Mouse (Mus musculus) heart, embryonic 12.5 days (tissue): ENCODE measurements at regions not wholly inside any gene's neighbourhood (a gene's known extent, or its start where the extent isn't known, plus 50 kb on each side); places are given as distances from the start of the nearest gene placed in this dataset.

ENCODE experiments used
- ATAC-seq: fragments of 200-750 bp; cut with Nextera tagmentation; 2 replicates; pipeline ENCODE4 v1.8.0; 2017; ENCODE audit warnings: moderate TSS enrichment, moderate library complexity; ENCODE audit not compliant: insufficient number of reproducible peaks, low FRiP score
- H3K27ac ChIP-seq: fragments of 300-500 bp; sonication (generic); 2 replicates; pipeline ENCODE4 v1.5.1; 2016; ENCODE audit warnings: mild to moderate bottlenecking, moderate library complexity; ENCODE audit not compliant: poor library complexity, severe bottlenecking
- H3K27me3 ChIP-seq: fragments of 300-500 bp; sonication (generic); replicated peaks from 2 replicates; pipeline ENCODE4 v1.6.1; 2016; ENCODE audit warnings: mild to moderate bottlenecking, moderate library complexity
- H3K36me3 ChIP-seq: fragments of 300-500 bp; sonication (generic); 2 replicates; pipeline ENCODE4 v1.6.1; 2016; ENCODE audit warnings: mild to moderate bottlenecking, moderate library complexity
- H3K4me1 ChIP-seq: fragments of 300-500 bp; sonication (generic); replicated peaks from 2 replicates; pipeline ENCODE4 v1.6.1; 2016; ENCODE audit warnings: mild to moderate bottlenecking
- H3K4me2 ChIP-seq: fragments of 300-500 bp; sonication (generic); 2 replicates; pipeline ENCODE4 v1.6.1; 2016; ENCODE audit warnings: mild to moderate bottlenecking, moderate library complexity
- H3K4me3 ChIP-seq: fragments of 300-500 bp; sonication (generic); 2 replicates; pipeline ENCODE4 v1.5.1; 2016; ENCODE audit warnings: mild to moderate bottlenecking
- H3K9ac ChIP-seq: fragments of 300-500 bp; sonication (generic); 2 replicates; pipeline ENCODE4 v1.6.1; 2016; ENCODE audit warnings: mild to moderate bottlenecking, moderate library complexity
- H3K9me3 ChIP-seq: fragments of 300-500 bp; sonication (generic); replicated peaks from 2 replicates; pipeline ENCODE4 v1.6.1; 2016; ENCODE audit warnings: mild to moderate bottlenecking, moderate library complexity
- WGBS: fragments of 180-500 bp; shearing (Covaris S2); methylation state at CpG from one replicate; pipeline ENCODE4 v1.1.7; 2016; 5-methylcytosine and 5-hydroxymethylcytosine counted together

- H3K4me3 ChIP-seq: no peak overlapping the region
- H3K9me3 ChIP-seq: no peaks in the 10 kb centered on the region
- WGBS: 71% methylated on average over 4 of the region's 4 CpGs
- no peaks in the 10 kb centered on the region for H3K36me3 ChIP-seq
- H3K9ac ChIP-seq: no peak overlapping the region
- H3K4me1 ChIP-seq: no peaks in the 10 kb centered on the region
- no peaks in the 10 kb centered on the region for H3K27me3 ChIP-seq
- no peak for ATAC-seq
- no peak overlapping the region for H3K4me2 ChIP-seq
- no peak overlapping the region for H3K27ac ChIP-seq
Observed at GRCm38 (mm10) chr9:113008106-113008505, 700.0 kb downstream of the Pdcd6ip start.

GRCm38 (mm10) chr9:112996204-112996603, 711.9 kb downstream of the Pdcd6ip start:
- no peaks in the 10 kb centered on the region for H3K27me3 ChIP-seq
- H3K4me1 ChIP-seq: no peaks in the 10 kb centered on the region
- no peak overlapping the region for H3K9ac ChIP-seq
- H3K36me3 ChIP-seq: no peaks in the 10 kb centered on the region
- H3K9me3 ChIP-seq: no peaks in the 10 kb centered on the region
- no peak overlapping the region for H3K27ac ChIP-seq
- H3K4me3 ChIP-seq: no peak overlapping the region
- 64% methylated on average over 1 of the region's 1 CpGs for WGBS
- no peak overlapping the region for H3K4me2 ChIP-seq
- ATAC-seq: peak; percentile 97

GRCm38 (mm10) chr9:112994774-112995173, 713.3 kb downstream of the Pdcd6ip start:
- WGBS: 82% methylated on average over 4 of the region's 4 CpGs
- Histone ChIP-seq H3K36me3 (no peaks in the 10 kb centered on the region), H3K4me2 (no peak overlapping the region), H3K27ac (no peak overlapping the region), H3K9ac (no peak overlapping the region), H3K4me3 (no peak overlapping the region), H3K4me1 (no peaks in the 10 kb centered on the region), H3K9me3 (no peaks in the 10 kb centered on the region), H3K27me3 (no peaks in the 10 kb centered on the region)
- ATAC-seq: no peak

GRCm38 (mm10) chr9:112993627-112994026, 714.4 kb downstream of the Pdcd6ip start:
- Histone ChIP-seq H3K27ac (no peak overlapping the region), H3K27me3 (no peaks in the 10 kb centered on the region), H3K4me2 (no peak overlapping the region), H3K4me1 (no peaks in the 10 kb centered on the region), H3K36me3 (no peaks in the 10 kb centered on the region), H3K9ac (no peak overlapping the region), H3K9me3 (no peaks in the 10 kb centered on the region), H3K4me3 (no peak overlapping the region)
- WGBS: 65% methylated on average over 2 of the region's 2 CpGs
- no peak for ATAC-seq

- ATAC-seq: peak; percentile 61; the same call in 1 of the 2 replicates
- H3K27me3 ChIP-seq: no peaks in the 10 kb centered on the region
- no peaks in the 10 kb centered on the region for H3K4me1 ChIP-seq
- H3K4me2 ChIP-seq: no peak overlapping the region
- no peaks in the 10 kb centered on the region for H3K36me3 ChIP-seq
- no peak overlapping the region for H3K27ac ChIP-seq
- no peak overlapping the region for H3K9ac ChIP-seq
- H3K9me3 ChIP-seq: no peaks in the 10 kb centered on the region
- WGBS: 29% methylated on average over 3 of the region's 3 CpGs
- H3K4me3 ChIP-seq: no peak overlapping the region
Observed at GRCm38 (mm10) chr9:112992937-112993336, 715.1 kb downstream of the Pdcd6ip start.

GRCm38 (mm10) chr9:112983353-112983752, 724.7 kb downstream of the Pdcd6ip start:
- H3K4me1 ChIP-seq: no peaks in the 10 kb centered on the region
- no peak for ATAC-seq
- H3K27me3 ChIP-seq: no peaks in the 10 kb centered on the region
- H3K36me3 ChIP-seq: no peaks in the 10 kb centered on the region
- H3K4me2 ChIP-seq: no peak overlapping the region
- no peak overlapping the region for H3K27ac ChIP-seq
- H3K9ac ChIP-seq: no peak overlapping the region
- H3K9me3 ChIP-seq: no peaks in the 10 kb centered on the region
- 78% methylated on average over 6 of the region's 6 CpGs for WGBS
- H3K4me3 ChIP-seq: no peak overlapping the region

- Histone ChIP-seq H3K36me3 (no peaks in the 10 kb centered on the region), H3K4me3 (no peak overlapping the region), H3K27ac (no peak overlapping the region), H3K4me1 (no peaks in the 10 kb centered on the region), H3K4me2 (no peak overlapping the region), H3K9ac (no peak overlapping the region), H3K27me3 (no peaks in the 10 kb centered on the region), H3K9me3 (no peaks in the 10 kb centered on the region)
- 76% methylated on average over 1 of the region's 1 CpGs for WGBS
- ATAC-seq: no peak
Observed at GRCm38 (mm10) chr9:112951567-112951966, 715.8 kb upstream of the Arpp21 start.

GRCm38 (mm10) chr9:112950056-112950455, 714.3 kb upstream of the Arpp21 start:
- no peaks in the 10 kb centered on the region for H3K4me1 ChIP-seq
- ATAC-seq: peak; percentile 89
- WGBS: 59% methylated on average over 2 of the region's 2 CpGs
- H3K27ac ChIP-seq: no peak overlapping the region
- H3K36me3 ChIP-seq: no peaks in the 10 kb centered on the region
- no peaks in the 10 kb centered on the region for H3K9me3 ChIP-seq
- no peak overlapping the region for H3K9ac ChIP-seq
- H3K27me3 ChIP-seq: no peaks in the 10 kb centered on the region
- no peak overlapping the region for H3K4me3 ChIP-seq
- no peak overlapping the region for H3K4me2 ChIP-seq

GRCm38 (mm10) chr9:112938781-112939180, 703.0 kb upstream of the Arpp21 start:
- H3K27me3 ChIP-seq: no peaks in the 10 kb centered on the region
- no peak overlapping the region for H3K27ac ChIP-seq

GRCm38 (mm10) chr9:112909311-112910101, 673.8 kb upstream of the Arpp21 start:
- no peaks in the 10 kb centered on the region for H3K27me3 ChIP-seq
- 72% methylated on average over 6 of the region's 6 CpGs for WGBS

More at GRCm38 (mm10) chr9:112938781-112939180, 703.0 kb upstream of the Arpp21 start:
- Histone ChIP-seq H3K4me2 (no peak overlapping the region), H3K4me1 (no peaks in the 10 kb centered on the region), H3K9ac (no peak overlapping the region), H3K36me3 (no peaks in the 10 kb centered on the region), H3K4me3 (no peak overlapping the region), H3K9me3 (no peaks in the 10 kb centered on the region)
- ATAC-seq: no peak

GRCm38 (mm10) chr9:112905955-112906354, 670.2 kb upstream of the Arpp21 start:
- 69% methylated on average over 6 of the region's 6 CpGs for WGBS
- H3K9ac ChIP-seq: no peak overlapping the region
- no peaks in the 10 kb centered on the region for H3K36me3 ChIP-seq
- H3K4me2 ChIP-seq: no peak overlapping the region
- no peak for ATAC-seq
- H3K27me3 ChIP-seq: no peaks in the 10 kb centered on the region
- H3K4me3 ChIP-seq: no peak overlapping the region
- no peak overlapping the region for H3K27ac ChIP-seq
- H3K9me3 ChIP-seq: no peaks in the 10 kb centered on the region
- H3K4me1 ChIP-seq: no peaks in the 10 kb centered on the region

More at GRCm38 (mm10) chr9:112909311-112910101, 673.8 kb upstream of the Arpp21 start:
- Histone ChIP-seq H3K4me1 (no peaks in the 10 kb centered on the region), H3K9ac (no peak overlapping the region), H3K27ac (no peak overlapping the region), H3K36me3 (no peaks in the 10 kb centered on the region), H3K4me3 (no peak overlapping the region), H3K4me2 (no peak overlapping the region), H3K9me3 (no peaks in the 10 kb centered on the region)
- ATAC-seq: no peak

- no peak for ATAC-seq
- Histone ChIP-seq H3K27me3 (no peaks in the 10 kb centered on the region), H3K4me1 (0 out of 2 replicates have a peak, but pooled peaks cover 5% of the 10 kb centered on the region), H3K9ac (no peak overlapping the region), H3K27ac (no peak overlapping the region), H3K4me2 (no peak overlapping the region), H3K36me3 (no peaks in the 10 kb centered on the region), H3K4me3 (no peak overlapping the region), H3K9me3 (no peaks in the 10 kb centered on the region)
- 40% methylated on average over 1 of the region's 1 CpGs for WGBS
Observed at GRCm38 (mm10) chr9:112864921-112865320, 629.2 kb upstream of the Arpp21 start.
